8 mouse cellular contexts compared by ENCODE assay signal in the genomic region with DNA sequence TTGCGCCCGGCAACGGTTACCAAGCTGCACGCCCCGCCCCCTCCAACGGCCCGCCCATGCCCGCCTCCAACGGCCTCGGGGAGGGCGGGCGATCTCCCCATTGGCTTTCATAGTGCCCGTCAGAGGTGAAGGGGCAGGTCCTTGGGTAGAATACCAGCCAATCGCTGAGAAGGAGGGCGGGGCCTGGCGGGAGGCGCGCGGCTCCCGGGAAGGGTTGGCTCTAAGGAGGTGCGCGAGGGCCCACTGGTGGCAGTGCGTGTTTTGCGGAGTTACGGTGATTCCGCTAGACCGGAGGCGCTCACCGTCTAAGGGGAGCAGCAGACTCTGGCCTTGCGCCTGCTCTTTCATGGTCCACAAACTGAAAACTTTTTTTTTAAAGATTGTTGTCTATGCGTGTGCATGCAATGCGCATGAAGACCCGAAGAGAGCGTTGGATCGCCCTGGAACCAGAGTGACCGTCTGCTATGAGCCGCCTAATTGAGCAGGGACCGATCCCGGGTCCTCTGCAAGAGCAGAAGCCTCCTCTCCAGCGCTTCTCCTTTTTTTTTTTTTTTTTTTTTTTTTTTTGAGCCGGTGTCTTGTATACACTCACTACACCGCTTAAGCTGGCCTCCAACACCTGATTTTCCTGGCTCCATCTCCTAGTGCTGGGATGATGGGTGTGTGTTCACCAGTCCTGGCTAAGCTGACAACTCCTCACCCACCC. TPM values are rescaled to one million over a fixed set of nuclear protein-coding genes. Genes with fewer than 3 reads are reported as not detected.
A peak's percentile ranks its signal among the peaks of the same experiment; 100 is the strongest.
DNase-seq lines count a peak whose midpoint lies in the region; ATAC-seq and TF ChIP-seq lines count a peak whose summit lies in the region.

No protein-coding gene starts in this region.

- peak overlapping the region; percentile 76 for H3K4me2 ChIP-seq in forebrain, embryonic 13.5 days
- peak overlapping the region; percentile 88 for H3K4me2 ChIP-seq in neural tube, embryonic 15.5 days

- intact Hi-C loops in heart, postnatal 14 days (cut with DNase I): loop anchor here (5.0 kb wide), 1 partner anchor 161 kb away; a partner anchor contains a TSS

- peak overlapping the region; percentile 19; the same call in 1 of the 2 replicates for H3K9ac ChIP-seq in ES-Bruce4 (ENCODE audit: low read depth, poor library complexity, severe bottlenecking)
- H3K9ac ChIP-seq in forebrain, embryonic 13.5 days: peak overlapping the region; percentile 55
- peak overlapping the region; percentile 43 for H3K9ac ChIP-seq in neural tube, embryonic 15.5 days (replicated peaks)

- H3K4me3 ChIP-seq in ES-Bruce4 (ENCODE audit: low read depth, low read length): peak overlapping the region; percentile 78
- peak overlapping the region; percentile 57 for H3K4me3 ChIP-seq in forebrain, embryonic 13.5 days
- peak overlapping the region; percentile 64 for H3K4me3 ChIP-seq in neural tube, embryonic 15.5 days (replicated peaks)

- peak; percentile 99 for DNase-seq in heart, postnatal 14 days
- peak; percentile 98 for DNase-seq in layer of hippocampus, adult 11-12 months (ENCODE audit: low spot score)
- peak; percentile 98 to 99 for DNase-seq in lung, adult 18-20 months
- DNase-seq in testis, postnatal 14 days (ENCODE audit: low spot score): peak; percentile 99

- TF ChIP-seq EP300 in ES-Bruce4 (IDR thresholded peaks at IDR 0.05; ENCODE audit: insufficient read depth, low read depth, low read length): peak; percentile 28; the same call in 1 of the 2 replicates

- peaks cover 6% of the 10 kb centered on the region for H3K4me1 ChIP-seq in ES-Bruce4 (ENCODE audit: control insufficient read depth, insufficient read depth, low read length)
- peaks cover 20% of the 10 kb centered on the region for H3K4me1 ChIP-seq in forebrain, embryonic 13.5 days
- H3K4me1 ChIP-seq in neural tube, embryonic 15.5 days: peaks cover 22% of the 10 kb centered on the region

- no peak for TF ChIP-seq POLR2A in ES-Bruce4 (IDR thresholded peaks at IDR 0.05; ENCODE audit: insufficient read depth, low read length)

- peak; percentile 43 for TF ChIP-seq CTCF in ES-Bruce4 (IDR thresholded peaks at IDR 0.05; ENCODE audit: low read depth, low read length)

- peak overlapping the region; percentile 38 for H3K27ac ChIP-seq in ES-Bruce4 (ENCODE audit: insufficient read depth, low read length)
- H3K27ac ChIP-seq in forebrain, embryonic 13.5 days: no peak overlapping the region
- 0 out of 2 replicates have a peak overlapping the region, but pooled peaks have one; percentile 23 for H3K27ac ChIP-seq in neural tube, embryonic 15.5 days (replicated peaks)

- no peaks in the 10 kb centered on the region for H3K9me3 ChIP-seq in ES-Bruce4 (replicated peaks; ENCODE audit: control insufficient read depth, insufficient read depth, low read length, poor library complexity, severe bottlenecking)
- H3K9me3 ChIP-seq in forebrain, embryonic 13.5 days (replicated peaks): no peaks in the 10 kb centered on the region
- H3K9me3 ChIP-seq in neural tube, embryonic 15.5 days (replicated peaks): no peaks in the 10 kb centered on the region

- under 1% methylated on average over 38 of the region's 42 CpGs for WGBS in forebrain, embryonic 13.5 days
- WGBS in neural tube, embryonic 15.5 days: under 1% methylated on average over 42 of the region's 42 CpGs

- no peaks in the 10 kb centered on the region for H3K36me3 ChIP-seq in ES-Bruce4 (ENCODE audit: control insufficient read depth, insufficient read depth, low read length, poor library complexity, severe bottlenecking)
- H3K36me3 ChIP-seq in forebrain, embryonic 13.5 days (ENCODE audit: poor library complexity, severe bottlenecking): no peaks in the 10 kb centered on the region
- no peaks in the 10 kb centered on the region for H3K36me3 ChIP-seq in neural tube, embryonic 15.5 days

- ATAC-seq in cerebellum, adult (ENCODE audit: insufficient number of reproducible peaks, low FRiP score, low TSS enrichment): peak; percentile 99
- peak; percentile 97 for ATAC-seq in forebrain, embryonic 13.5 days
- ATAC-seq in neural tube, embryonic 15.5 days (ENCODE audit: low FRiP score): peak; percentile 99

- no peaks in the 10 kb centered on the region for H3K27me3 ChIP-seq in ES-Bruce4 (ENCODE audit: control insufficient read depth, insufficient read depth, low read length, poor library complexity, severe bottlenecking)
- peaks cover 7% of the 10 kb centered on the region; the same call in 1 of the 2 replicates for H3K27me3 ChIP-seq in forebrain, embryonic 13.5 days
- peaks cover 22% of the 10 kb centered on the region for H3K27me3 ChIP-seq in neural tube, embryonic 15.5 days (replicated peaks)

RNA-seq across cellular contexts. Expression of a gene that starts 0.5 kb away (rescaled TPM):
- polyA plus RNA-seq in ES-Bruce4 (2011; ENCODE audit: insufficient read depth, insufficient read length, low read depth, missing spikeins): 27.5 and 30.5 TPM in 2 replicates
- polyA plus RNA-seq in forebrain, embryonic 13.5 days (2015; fragmentation: Nextera tagmentation; extraction: Ambion mirVana): 5.8 and 6.9 TPM in 2 replicates
- 1 to 10 TPM; 4.3 to 6.0 TPM for total RNA-seq in heart, postnatal 14 days (2021)
- polyA plus RNA-seq in neural tube, embryonic 15.5 days (2015; fragmentation: Nextera tagmentation; extraction: Ambion mirVana): 5.1 and 5.3 TPM in 2 replicates

RNA-seq across cellular contexts. Expression of a gene that starts 43.0 kb away (rescaled TPM):
- 0.46 and 0.68 TPM in 2 replicates for polyA plus RNA-seq in ES-Bruce4 (2011; ENCODE audit: insufficient read depth, insufficient read length, low read depth, missing spikeins)
- not detected in 2 replicates for polyA plus RNA-seq in forebrain, embryonic 13.5 days (2015; fragmentation: Nextera tagmentation; extraction: Ambion mirVana)
- total RNA-seq in heart, postnatal 14 days (2021): not detected
- polyA plus RNA-seq in neural tube, embryonic 15.5 days (2015; fragmentation: Nextera tagmentation; extraction: Ambion mirVana): not detected in 2 replicates

RNA-seq across cellular contexts. Expression of a gene that starts 44.0 kb away (rescaled TPM):
- polyA plus RNA-seq in ES-Bruce4 (2011; ENCODE audit: insufficient read depth, insufficient read length, low read depth, missing spikeins): 8.0 and 8.4 TPM in 2 replicates
- 0.33 and 0.45 TPM in 2 replicates for polyA plus RNA-seq in forebrain, embryonic 13.5 days (2015; fragmentation: Nextera tagmentation; extraction: Ambion mirVana)
- total RNA-seq in heart, postnatal 14 days (2021): not detected
- 0.41 and 0.49 TPM in 2 replicates for polyA plus RNA-seq in neural tube, embryonic 15.5 days (2015; fragmentation: Nextera tagmentation; extraction: Ambion mirVana)
